Mouse (Mus musculus): ENCODE measurements around the gene Ubqln5.

The Ubqln5 gene

GRCm38 (mm10) chr7:104129726-104130125 lies at the start of gene Ubqln5:
Ubqln5 (minus strand) TSS chr7:104129826.
- DNase-seq (ENCODE audit: inconsistent age in 2 of 2, low spot score in 1 of 2), result no peak

GRCm38 (mm10) chr7:104179074-104179473 lies 49.4 kb upstream of the Ubqln5 start:
- DNase-seq (ENCODE audit: inconsistent age in 2 of 2, low spot score in 1 of 2), result no peak

- DNase-seq (ENCODE audit: inconsistent age in 2 of 2, low spot score in 1 of 2), result no peak
Measured at GRCm38 (mm10) chr7:104178422-104179054, 48.9 kb upstream of the Ubqln5 start.

- no peak for DNase-seq (ENCODE audit: inconsistent age in 2 of 2, low spot score in 1 of 2)
Measured at GRCm38 (mm10) chr7:104175085-104175484, 45.5 kb upstream of the Ubqln5 start.

GRCm38 (mm10) chr7:104169634-104170204 lies 40.1 kb upstream of the Ubqln5 start:
- no peak for DNase-seq (ENCODE audit: inconsistent age in 2 of 2, low spot score in 1 of 2)

- DNase-seq (ENCODE audit: inconsistent age in 2 of 2, low spot score in 1 of 2), result no peak
Measured at GRCm38 (mm10) chr7:104167105-104167504, 37.5 kb upstream of the Ubqln5 start.

- no peak for DNase-seq (ENCODE audit: inconsistent age in 2 of 2, low spot score in 1 of 2)
Measured at GRCm38 (mm10) chr7:104150456-104150855, 20.8 kb upstream of the Ubqln5 start, which contains the start of gene Ubqlnl. Ubqlnl (minus strand) TSS chr7:104150556.

- DNase-seq (ENCODE audit: inconsistent age in 2 of 2, low spot score in 1 of 2), result no peak
Measured at GRCm38 (mm10) chr7:104143179-104143578, 13.6 kb upstream of the Ubqln5 start, which contains the start of gene Ubqln3. Ubqln3 (minus strand) TSS chr7:104143279.

- DNase-seq (ENCODE audit: inconsistent age in 2 of 2, low spot score in 1 of 2), result no peak
Measured at GRCm38 (mm10) chr7:104137305-104137704, 7.7 kb upstream of the Ubqln5 start, which contains the start of gene Olfr643. Olfr643 (minus strand) TSS chr7:104137405.

GRCm38 (mm10) chr7:104104757-104104972 lies 25.0 kb downstream of the Ubqln5 start, which contains the start of gene Olfr646:
Olfr646 (plus strand) TSS chr7:104104873.
- DNase-seq (ENCODE audit: inconsistent age in 2 of 2, low spot score in 1 of 2), result no peak

- no peak for DNase-seq (ENCODE audit: inconsistent age in 2 of 2, low spot score in 1 of 2)
Measured at GRCm38 (mm10) chr7:104103913-104104756, 25.5 kb downstream of the Ubqln5 start.

- no peak for DNase-seq (ENCODE audit: inconsistent age in 2 of 2, low spot score in 1 of 2)
Measured at GRCm38 (mm10) chr7:104085365-104085764, 44.3 kb downstream of the Ubqln5 start, which contains the start of gene Olfr645. Olfr645 (minus strand) TSS chr7:104085465.

Measured in adrenal gland, adult (tissue).